Mouse (Mus musculus): ENCODE measurements around the gene Coa4. TPM values are rescaled to one million over a fixed set of nuclear protein-coding genes. Genes with fewer than 3 reads are reported as not detected.

Gene Coa4
- total RNA-seq, 2 experiments from 2014 or later: 7.8 to 9.0 TPM

DNA sequence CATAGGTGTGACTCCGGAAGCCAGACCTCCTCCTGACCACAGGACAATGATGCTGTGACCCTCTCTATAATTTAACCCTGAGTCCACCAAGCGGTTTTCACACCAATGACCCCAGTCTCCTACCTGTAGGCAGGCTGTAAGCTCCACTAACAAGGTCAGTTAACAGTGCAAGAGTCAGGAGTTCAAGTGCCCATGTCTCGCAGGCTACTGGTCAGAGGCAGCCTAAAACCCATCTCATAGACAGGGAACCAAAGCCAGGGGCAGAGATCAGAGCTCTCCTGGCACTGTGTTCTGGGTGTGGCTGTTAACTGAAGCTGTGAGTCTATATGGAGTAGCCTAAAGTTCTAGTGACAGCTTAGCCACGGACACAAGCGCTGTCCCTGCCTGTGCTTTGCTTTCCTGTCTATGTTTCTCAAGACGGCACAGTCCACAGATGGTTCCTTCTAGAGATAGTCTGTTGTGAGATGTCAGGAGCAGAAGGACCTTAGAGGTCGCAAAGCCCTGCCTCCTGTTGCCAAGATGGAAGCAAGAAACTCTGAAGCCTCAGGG is 34.4 kb upstream of the Coa4 start:
- intact Hi-C loops (cut with DNase I): no loop called here
- no peak for DNase-seq (ENCODE audit: extremely low spot score in 1 of 2, low spot score in 2 of 2)

GRCm38 (mm10) chr7:100503076-100503475 is 33.8 kb upstream of the Coa4 start:
- DNase-seq (ENCODE audit: extremely low spot score in 1 of 2, low spot score in 2 of 2): no peak
- intact Hi-C loops (cut with DNase I): no loop called here

DNA sequence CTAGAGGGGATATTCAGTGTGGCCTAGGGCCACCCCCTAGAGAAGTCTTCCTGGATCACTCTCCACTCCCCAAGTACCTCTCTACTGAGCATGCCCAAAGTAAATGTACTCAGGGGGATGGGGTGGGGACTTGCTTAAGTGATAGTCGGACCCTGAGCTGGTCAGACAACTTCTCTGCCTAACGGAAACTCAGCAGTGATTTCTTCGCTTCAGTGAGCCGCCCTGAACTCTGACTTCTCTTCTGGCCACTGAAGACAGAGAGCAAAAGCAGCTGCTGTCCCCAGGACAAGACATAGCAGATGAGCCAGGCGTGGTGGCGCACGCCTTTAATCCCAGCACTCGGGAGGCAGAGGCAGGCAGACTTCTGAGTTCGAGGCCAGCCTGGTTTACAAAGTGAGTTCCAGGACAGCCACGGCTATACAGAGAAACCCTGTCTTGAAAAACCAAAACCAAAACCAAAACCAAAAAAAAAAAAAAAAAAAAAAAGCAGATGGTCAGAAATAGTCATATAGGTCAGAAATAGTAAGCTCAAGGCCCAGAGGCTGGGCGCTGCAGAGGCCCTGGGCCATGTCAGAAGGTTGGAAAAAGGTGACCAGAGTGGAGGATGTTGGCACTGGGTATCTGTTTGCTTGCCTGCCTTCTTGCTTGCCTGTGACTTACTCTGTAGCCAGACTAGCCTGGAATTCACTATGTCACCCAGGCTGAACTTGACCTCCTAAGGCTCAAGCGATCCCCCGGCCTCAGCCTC is 32.0 kb upstream of the Coa4 start:
- intact Hi-C loops (cut with DNase I): no loop called here
- no peak for DNase-seq (ENCODE audit: extremely low spot score in 1 of 2, low spot score in 2 of 2)

DNA sequence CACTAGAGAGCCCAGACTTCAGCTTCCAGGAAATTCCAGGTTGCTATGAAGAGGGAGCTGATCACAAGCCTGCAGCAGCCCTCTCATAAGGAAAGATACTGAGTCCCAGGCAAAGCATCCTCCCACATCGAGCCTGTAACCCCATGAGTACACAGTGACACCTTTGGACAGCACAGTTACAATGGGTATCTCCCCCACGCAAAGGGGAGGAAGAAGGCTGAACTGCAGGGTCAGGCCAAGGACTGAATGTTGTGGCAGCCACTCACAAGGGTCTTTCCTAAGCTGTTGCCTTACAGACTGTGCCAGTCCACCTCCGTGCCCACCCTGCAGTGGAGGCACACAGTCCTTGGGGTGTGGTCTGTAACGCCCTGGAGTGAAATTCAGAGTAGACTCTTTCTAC is 30.4 kb upstream of the Coa4 start:
- intact Hi-C loops (cut with DNase I): no loop called here
- no peak for DNase-seq (ENCODE audit: extremely low spot score in 1 of 2, low spot score in 2 of 2)

DNA sequence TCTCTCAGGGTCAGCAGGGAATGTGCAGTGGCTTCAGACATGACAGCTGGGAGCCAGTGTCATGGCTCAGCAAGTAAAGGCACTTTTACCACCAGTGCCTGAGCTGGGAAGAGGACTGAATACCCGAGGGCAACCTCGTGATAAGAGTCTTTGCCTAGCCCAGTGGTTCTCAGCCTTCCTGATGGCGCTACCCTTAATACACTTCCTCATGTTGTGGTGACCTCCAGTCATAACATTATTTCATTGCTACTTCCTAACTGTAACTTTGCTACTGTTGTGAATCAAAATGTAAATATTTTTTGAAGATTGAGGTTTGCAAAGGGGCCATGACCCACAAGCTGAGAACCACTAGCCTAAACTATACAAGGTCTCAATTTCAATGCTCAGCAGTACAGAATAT is 28.2 kb upstream of the Coa4 start:
- no peak for DNase-seq (ENCODE audit: extremely low spot score in 1 of 2, low spot score in 2 of 2)
- intact Hi-C loops (cut with DNase I): no loop called here

- intact Hi-C loops (cut with DNase I): no loop called here
Measured at GRCm38 (mm10) chr7:100511602-100512001, 25.3 kb upstream of the Coa4 start.

GRCm38 (mm10) chr7:100514573-100514972 is 22.3 kb upstream of the Coa4 start, which contains the start of gene Dnajb13:
TSS of gene Dnajb13 (minus strand) at chr7:100514960.
- no peak for DNase-seq (ENCODE audit: extremely low spot score in 1 of 2, low spot score in 2 of 2)
- intact Hi-C loops (cut with DNase I): no loop called here

More at GRCm38 (mm10) chr7:100511602-100512001, 25.3 kb upstream of the Coa4 start:
- DNase-seq (ENCODE audit: extremely low spot score in 1 of 2, low spot score in 2 of 2): no peak

- DNase-seq (ENCODE audit: extremely low spot score in 1 of 2, low spot score in 2 of 2): no peak
- intact Hi-C loops (cut with DNase I): loop anchor here (5.0 to 10.0 kb wide), 2 partner anchors 162 to 345 kb away; partner anchors contain the start of gene Relt
Measured at GRCm38 (mm10) chr7:100520204-100520603, 16.7 kb upstream of the Coa4 start.

- intact Hi-C loops (cut with DNase I): loop anchor here (5.0 to 10.0 kb wide), 2 partner anchors 162 to 344 kb away; partner anchors contain the start of gene Relt
- peak; percentile 64 to 82 for DNase-seq (ENCODE audit: extremely low spot score in 1 of 2, low spot score in 2 of 2)
Measured at GRCm38 (mm10) chr7:100520663-100521285, 16.1 kb upstream of the Coa4 start.

DNA sequence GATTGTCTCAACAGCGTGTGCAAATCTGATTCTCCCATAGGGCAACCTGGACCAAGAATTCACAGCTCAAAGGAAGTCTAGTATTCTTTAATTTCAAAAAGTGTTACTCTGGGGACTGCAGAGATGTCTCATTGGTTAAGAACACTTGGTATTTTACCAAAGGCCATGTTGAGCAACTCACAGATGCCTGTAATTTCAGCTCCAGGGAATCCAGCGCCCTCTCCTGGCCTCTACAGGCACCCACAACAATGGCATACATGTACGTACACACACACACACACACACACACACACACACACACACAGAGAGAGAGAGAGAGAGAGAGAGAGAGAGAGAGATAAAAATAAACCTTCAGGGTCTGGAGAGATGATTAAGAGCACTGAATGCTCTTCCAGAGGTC is 14.6 kb upstream of the Coa4 start:
- intact Hi-C loops (cut with DNase I): loop anchor here (5.0 to 10.0 kb wide), 2 partner anchors 160 to 343 kb away; partner anchors contain the start of gene Relt
- DNase-seq (ENCODE audit: extremely low spot score in 1 of 2, low spot score in 2 of 2): no peak

GRCm38 (mm10) chr7:100524669-100525068 is 12.2 kb upstream of the Coa4 start:
- DNase-seq (ENCODE audit: extremely low spot score in 1 of 2, low spot score in 2 of 2): no peak
- intact Hi-C loops (cut with DNase I): loop anchor here (5.0 to 10.0 kb wide), 2 partner anchors 158 to 340 kb away; partner anchors contain the start of gene Relt

DNA sequence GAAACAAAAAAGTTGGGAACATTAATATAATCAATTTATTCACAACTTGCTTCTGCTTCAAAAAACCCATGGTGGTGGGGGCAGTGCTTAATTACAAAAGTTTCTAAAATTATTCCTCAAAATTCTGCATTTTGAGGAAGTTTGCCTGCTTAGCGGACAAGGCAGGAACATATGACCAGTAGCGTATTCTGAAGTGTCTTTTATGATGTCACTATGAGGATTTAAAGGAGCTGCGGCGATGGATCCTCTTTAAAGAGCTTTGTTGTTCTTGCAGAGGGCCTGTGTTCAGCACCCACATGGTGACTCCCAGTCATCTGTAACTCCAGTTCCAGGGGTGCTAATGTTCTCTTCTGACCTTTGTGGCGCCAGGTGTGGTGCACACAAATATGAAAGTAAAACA is 6.1 kb upstream of the Coa4 start:
- intact Hi-C loops (cut with DNase I): loop anchor here (10.0 kb wide), 1 partner anchor 54 kb away; no protein-coding TSS in a partner anchor
- DNase-seq (ENCODE audit: extremely low spot score in 1 of 2, low spot score in 2 of 2): no peak

DNA sequence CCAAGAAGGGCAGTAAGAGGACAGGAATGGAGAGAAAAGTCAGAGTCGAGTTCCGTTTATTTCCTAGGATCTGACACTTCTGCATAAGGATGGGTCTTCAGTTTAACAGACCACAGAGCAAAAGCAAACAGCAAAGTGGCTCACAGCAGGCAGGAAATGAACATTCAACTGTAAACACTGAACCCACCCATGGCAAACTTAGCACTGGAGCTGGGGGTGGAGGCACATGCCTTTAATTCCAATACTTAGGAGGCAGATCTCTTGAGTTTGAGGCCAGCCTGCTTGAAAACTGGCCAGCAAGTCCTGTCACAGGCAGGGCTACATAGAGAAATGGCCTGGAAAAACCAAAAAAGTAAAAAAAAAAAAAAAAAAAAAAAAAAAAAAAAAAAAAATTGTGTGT is 3.4 kb upstream of the Coa4 start:
- intact Hi-C loops (cut with DNase I): loop anchor here (10.0 kb wide), 1 partner anchor 51 kb away; no protein-coding TSS in a partner anchor
- DNase-seq (ENCODE audit: extremely low spot score in 1 of 2, low spot score in 2 of 2): no peak

DNA sequence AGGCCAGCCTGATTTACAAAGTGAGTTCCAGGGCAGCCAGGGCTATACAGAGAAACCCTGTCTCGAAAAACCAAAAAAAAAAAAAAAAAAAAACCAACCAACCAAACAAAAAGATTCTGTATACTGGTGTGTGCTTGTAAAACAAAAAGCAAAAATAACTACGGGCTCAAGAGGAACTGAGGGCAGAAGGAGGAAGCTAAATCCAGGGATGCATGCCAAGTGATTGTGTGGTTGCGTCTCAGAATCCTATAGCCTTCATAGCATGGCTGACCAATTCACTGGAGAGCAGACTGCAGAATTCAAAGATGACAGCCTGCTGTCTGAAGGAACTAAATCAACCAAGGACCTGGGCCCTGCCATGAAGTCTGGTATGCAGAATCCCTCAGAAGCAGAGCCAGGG is 2.7 kb upstream of the Coa4 start:
- no peak for DNase-seq (ENCODE audit: extremely low spot score in 1 of 2, low spot score in 2 of 2)
- intact Hi-C loops (cut with DNase I): loop anchor here (10.0 kb wide), 1 partner anchor 51 kb away; no protein-coding TSS in a partner anchor

- no peak for DNase-seq (ENCODE audit: extremely low spot score in 1 of 2, low spot score in 2 of 2)
- intact Hi-C loops (cut with DNase I): loop anchor here (10.0 kb wide), 1 partner anchor 49 kb away; no protein-coding TSS in a partner anchor
Measured at GRCm38 (mm10) chr7:100535831-100536230, 1.0 kb upstream of the Coa4 start.

DNA sequence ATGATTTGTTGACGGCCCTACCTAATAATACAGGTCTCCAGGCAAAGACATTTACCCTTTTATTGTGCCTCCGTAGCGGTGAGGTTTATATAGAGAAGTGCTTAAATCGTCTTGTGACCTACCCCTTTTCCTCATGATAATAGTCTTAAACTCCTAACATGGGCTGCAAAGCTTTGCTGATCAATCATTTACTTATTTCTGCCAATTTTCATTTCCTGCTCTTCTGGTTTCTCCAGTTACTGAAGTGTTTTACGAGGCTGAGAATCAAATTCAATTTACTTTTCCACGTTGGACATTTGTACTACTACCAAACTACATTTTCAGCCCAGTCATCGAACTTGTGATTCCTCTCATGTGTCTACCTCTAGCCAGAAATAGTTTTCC is 640 bp downstream of the Coa4 start:
- no peak for DNase-seq (ENCODE audit: extremely low spot score in 1 of 2, low spot score in 2 of 2)
- intact Hi-C loops (cut with DNase I): loop anchor here (10.0 kb wide), 1 partner anchor 47 kb away; no protein-coding TSS in a partner anchor

DNA sequence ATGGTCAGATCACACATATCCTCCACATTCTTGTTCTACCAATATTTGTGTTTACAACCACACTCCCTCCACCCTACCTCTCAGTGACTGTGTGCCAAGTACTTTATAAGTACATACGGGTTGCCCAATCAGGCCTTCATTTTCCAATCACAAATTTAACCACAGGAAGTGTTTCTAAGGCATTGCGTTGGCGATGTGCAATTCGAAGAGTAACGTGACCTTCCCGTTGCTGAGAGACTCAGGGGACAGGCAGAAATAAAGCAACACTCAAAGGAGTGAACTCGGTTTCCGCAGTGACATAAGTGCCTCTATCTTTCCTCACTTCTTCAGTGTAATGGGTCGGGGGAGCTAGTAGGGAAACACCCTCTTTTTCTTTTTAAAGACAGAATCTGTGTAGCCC is 2.6 kb downstream of the Coa4 start:
- DNase-seq (ENCODE audit: extremely low spot score in 1 of 2, low spot score in 2 of 2): no peak
- intact Hi-C loops (cut with DNase I): loop anchor here (10.0 kb wide), 1 partner anchor 45 kb away; no protein-coding TSS in a partner anchor

DNA sequence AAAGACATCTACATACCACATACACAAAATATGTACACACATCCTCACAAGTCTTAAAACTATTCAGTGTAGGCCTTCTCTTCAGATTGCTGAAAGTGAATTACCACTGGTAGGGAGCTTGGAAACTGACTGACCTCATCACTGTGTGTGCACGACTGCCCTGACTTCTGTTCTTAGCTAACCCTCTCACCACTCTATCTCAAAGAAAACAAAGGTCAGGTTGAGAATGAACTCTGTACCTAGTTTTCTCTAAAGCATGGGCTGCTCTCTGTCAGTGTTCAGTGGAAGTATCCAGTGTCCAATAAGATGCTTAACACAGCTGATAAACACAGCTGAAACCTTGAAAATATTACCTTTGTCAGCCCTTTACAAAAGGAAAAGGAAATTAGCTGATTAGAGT is 7.6 kb downstream of the Coa4 start:
- intact Hi-C loops (cut with DNase I): no loop called here
- no peak for DNase-seq (ENCODE audit: extremely low spot score in 1 of 2, low spot score in 2 of 2)

DNA sequence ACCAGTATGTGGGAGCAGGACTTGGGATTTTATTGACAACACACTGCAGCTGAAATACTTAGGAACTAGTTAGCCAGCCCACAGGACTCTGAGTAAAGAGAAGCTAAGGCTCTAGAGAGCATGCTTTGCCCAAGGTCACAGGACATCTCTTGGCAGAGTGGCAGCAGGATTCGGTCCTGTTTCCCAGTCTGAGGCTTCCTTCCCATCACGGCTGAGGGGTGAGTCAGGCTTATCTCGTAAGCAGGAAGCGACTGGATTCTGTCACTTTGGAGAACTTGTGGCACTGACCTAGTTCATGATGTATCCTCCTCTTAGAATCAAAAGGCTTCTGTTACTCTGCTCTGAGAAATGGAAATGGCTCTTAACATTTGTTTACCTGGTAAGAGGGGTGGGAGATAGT is 10.8 kb downstream of the Coa4 start:
- intact Hi-C loops (cut with DNase I): no loop called here
- no peak for DNase-seq (ENCODE audit: extremely low spot score in 1 of 2, low spot score in 2 of 2)
